Mouse (Mus musculus) CH12.LX (cell line): ENCODE data around the gene Hoxb13. TPM values are rescaled to one million over a fixed set of nuclear protein-coding genes. Genes with fewer than 3 reads are reported as not detected.

ENCODE experiments used
- DNase-seq: peaks from one replicate; pipeline ENCODE4 v3.0.0-alpha.2; 2013; ENCODE audit errors: extremely low read depth
- H3K27ac ChIP-seq: 2 replicates; pipeline ENCODE4 v1.5.1; 2012; ENCODE audit warnings: low read depth, mild to moderate bottlenecking, control low read depth, moderate library complexity; ENCODE audit not compliant: insufficient read depth
- H3K27me3 ChIP-seq: replicated peaks from 2 replicates; pipeline ENCODE3; 2012; ENCODE audit warnings: inconsistent platforms
- H3K36me3 ChIP-seq, 2 experiments: replicated peaks in 1 of 2; 2 replicates each; pipeline versions ENCODE3 to v1.6.1; 2012; ENCODE audit warnings: inconsistent platforms in 1 of 2, low read length in 1 of 2, mild to moderate bottlenecking in 1 of 2, mixed read lengths in 1 of 2, moderate library complexity in 1 of 2; ENCODE audit not compliant: control insufficient read depth in 1 of 2, insufficient read depth in 1 of 2
- H3K4me1 ChIP-seq, 2 experiments: 2 replicates each; pipeline ENCODE4 v1.6.1; 2012; ENCODE audit warnings: inconsistent platforms in 1 of 2, moderate library complexity in 1 of 2; ENCODE audit not compliant: insufficient read depth in 2 of 2, control insufficient read depth in 1 of 2
- H3K4me2 ChIP-seq: 2 replicates; pipeline ENCODE4 v1.6.1; 2012; ENCODE audit warnings: low read depth, mild to moderate bottlenecking, control low read depth; ENCODE audit not compliant: poor library complexity, insufficient read depth, severe bottlenecking
- H3K4me3 ChIP-seq, 3 experiments: fragments of 150-350 bp in 1 of 3; sonication (generic) in 1 of 3; replicated peaks in 1 of 3; 2 replicates each; pipeline versions ENCODE3 to v1.5.1; 2011 to 2012; ENCODE audit warnings: low read depth in 2 of 3, low read length in 2 of 3, mild to moderate bottlenecking in 2 of 3, moderate library complexity in 2 of 3, control low read depth in 1 of 3, improper control_type of control experiment in 1 of 3, inconsistent platforms in 1 of 3, mixed read lengths in 1 of 3; ENCODE audit not compliant: poor library complexity in 1 of 3
- H3K79me2 ChIP-seq: replicated peaks from 2 replicates; pipeline ENCODE4 v1.6.1; 2012; ENCODE audit warnings: mild to moderate bottlenecking, moderate library complexity; ENCODE audit not compliant: control insufficient read depth, poor library complexity, insufficient read depth, severe bottlenecking; ENCODE audit errors: extremely low read depth
- H3K9ac ChIP-seq: 2 replicates; pipeline ENCODE4 v1.6.1; 2012; ENCODE audit warnings: low read depth, mild to moderate bottlenecking, control low read depth, moderate library complexity; ENCODE audit not compliant: insufficient read depth
- H3K9me3 ChIP-seq: replicated peaks from 2 replicates; pipeline ENCODE3; 2012; ENCODE audit warnings: low read length, inconsistent platforms, mixed read lengths
- BHLHE40 ChIP-seq: IDR thresholded peaks from 2 replicates; pipeline ENCODE4 v1.6.1; 2011; ENCODE audit warnings: mild to moderate bottlenecking, low read depth, low read length, improper control_type of control experiment
- CHD1 ChIP-seq: IDR thresholded peaks from 2 replicates; pipeline ENCODE4 v1.6.1; 2012; ENCODE audit warnings: low read depth, low read length, improper control_type of control experiment, inconsistent platforms
- CHD2 ChIP-seq: IDR thresholded peaks from 2 replicates; pipeline ENCODE4 v1.6.1; 2011; ENCODE audit warnings: low read length, improper control_type of control experiment
- CTCF ChIP-seq, 2 experiments: IDR thresholded peaks in 1 of 2; conservative IDR thresholded peaks in 1 of 2; 2 replicates each; pipeline ENCODE4 v1.5.1; 2011 to 2012; ENCODE audit warnings: low read depth in 2 of 2, low read length in 2 of 2, improper control_type of control experiment in 1 of 2, inconsistent platforms in 1 of 2, mild to moderate bottlenecking in 1 of 2, moderate library complexity in 1 of 2
- E2F4 ChIP-seq: IDR thresholded peaks from 2 replicates; pipeline ENCODE4 v1.6.1; 2011; ENCODE audit warnings: low read depth, low read length, improper control_type of control experiment; ENCODE audit not compliant: insufficient replicate concordance
- ELF1 ChIP-seq: IDR thresholded peaks from 2 replicates; pipeline ENCODE4 v1.6.1; 2014; ENCODE audit warnings: low read depth, mild to moderate bottlenecking, inconsistent platforms, low read length, improper control_type of control experiment
- EP300 ChIP-seq: IDR thresholded peaks from 2 replicates; pipeline ENCODE4 v1.6.1; 2011; ENCODE audit warnings: low read length, improper control_type of control experiment
- GABPA ChIP-seq: IDR thresholded peaks from 2 replicates; pipeline ENCODE4 v1.6.1; 2012; ENCODE audit warnings: low read depth, low read length, improper control_type of control experiment, inconsistent platforms; ENCODE audit not compliant: insufficient replicate concordance
- HCFC1 ChIP-seq: IDR thresholded peaks from 2 replicates; pipeline ENCODE4 v1.6.1; 2012; ENCODE audit warnings: low read depth, mild to moderate bottlenecking, inconsistent platforms, low read length, improper control_type of control experiment
- JUN ChIP-seq: IDR thresholded peaks from 2 replicates; pipeline ENCODE4 v1.6.1; 2011; ENCODE audit warnings: low read depth, mild to moderate bottlenecking, low read length, improper control_type of control experiment, moderate library complexity; ENCODE audit not compliant: insufficient read depth
- KAT2A ChIP-seq: IDR thresholded peaks from 2 replicates; pipeline ENCODE4 v1.6.1; 2012; ENCODE audit warnings: low read length, improper control_type of control experiment, inconsistent platforms; ENCODE audit not compliant: insufficient replicate concordance
- MAFK ChIP-seq: IDR thresholded peaks from 2 replicates; pipeline ENCODE4 v1.6.1; 2011; ENCODE audit warnings: low read length, improper control_type of control experiment; ENCODE audit not compliant: insufficient replicate concordance
- MAX ChIP-seq: IDR thresholded peaks from 2 replicates; pipeline ENCODE4 v1.6.1; 2011; ENCODE audit warnings: low read length, improper control_type of control experiment
- MXI1 ChIP-seq: IDR thresholded peaks from 2 replicates; pipeline ENCODE4 v1.6.1; 2011; ENCODE audit warnings: mild to moderate bottlenecking, low read depth, low read length, improper control_type of control experiment
- MYC ChIP-seq: IDR thresholded peaks from 2 replicates; pipeline ENCODE4 v1.6.1; 2011; ENCODE audit warnings: low read depth, mild to moderate bottlenecking, improper control_type of control experiment, low read length
- PAX5 ChIP-seq: IDR thresholded peaks from 2 replicates; pipeline ENCODE4 v1.6.1; 2012; ENCODE audit warnings: low read length, inconsistent platforms, mixed read lengths
- POLR2A ChIP-seq: IDR thresholded peaks from 2 replicates; pipeline ENCODE4 v1.6.1; 2011; ENCODE audit warnings: low read depth, mild to moderate bottlenecking, improper control_type of control experiment, low read length
- POLR2AphosphoS2 ChIP-seq: IDR thresholded peaks from 2 replicates; pipeline ENCODE4 v1.6.1; 2011; ENCODE audit warnings: low read depth, low read length, improper control_type of control experiment
- RAD21 ChIP-seq: IDR thresholded peaks from 2 replicates; pipeline ENCODE4 v1.6.1; 2011; ENCODE audit warnings: low read depth, mild to moderate bottlenecking, low read length, improper control_type of control experiment, moderate library complexity
- RCOR1 ChIP-seq: conservative IDR thresholded peaks from 2 replicates; pipeline ENCODE4 v1.6.1; 2012; ENCODE audit warnings: low read depth, mild to moderate bottlenecking, inconsistent platforms, low read length, improper control_type of control experiment
- TBP ChIP-seq: conservative IDR thresholded peaks from 2 replicates; pipeline ENCODE4 v1.6.1; 2011; ENCODE audit warnings: low read depth, low read length, improper control_type of control experiment
- TCF12 ChIP-seq: IDR thresholded peaks from 2 replicates; pipeline ENCODE4 v1.6.1; 2014; ENCODE audit warnings: low read depth, mild to moderate bottlenecking, inconsistent platforms, low read length, improper control_type of control experiment
- USF2 ChIP-seq: conservative IDR thresholded peaks from 2 replicates; pipeline ENCODE4 v1.6.1; 2011; ENCODE audit warnings: low read depth, low read length, improper control_type of control experiment
- ZC3H11A ChIP-seq: IDR thresholded peaks from 2 replicates; pipeline ENCODE4 v1.6.1; 2012; ENCODE audit warnings: low read depth, mild to moderate bottlenecking, inconsistent platforms, low read length, improper control_type of control experiment
- ZKSCAN1 ChIP-seq: IDR thresholded peaks from 2 replicates; pipeline ENCODE4 v1.6.1; 2012; ENCODE audit warnings: low read depth, inconsistent platforms, low read length, improper control_type of control experiment, borderline replicate concordance
- ZMIZ1 ChIP-seq: IDR thresholded peaks from 2 replicates; pipeline ENCODE4 v1.6.1; 2012; ENCODE audit warnings: low read depth, mild to moderate bottlenecking, inconsistent platforms, low read length, improper control_type of control experiment
- dilution Hi-C: fragments of 300-500 bp; cut with MboI; formaldehyde crosslinking; loops from 2 replicates; pipeline ENCODE4 v1.14.3; 2020; ENCODE audit warnings: low sequenced_read_pairs; ENCODE audit not compliant: extremely low pct_unique_long_range_greater_than_20kb, extremely low pct_ligation_motif_present
- in situ Hi-C: fragments of 300-500 bp; cut with MboI; formaldehyde crosslinking; loops from 3 replicates; pipeline ENCODE4 v1.14.3; 2019; ENCODE audit warnings: low sequenced_read_pairs, low pct_ligation_motif_present, low pct_unique_long_range_greater_than_20kb, mixed read lengths
- polyA plus RNA-seq: library from polyadenylated mRNA; unstranded; fragments of >175 nt; gene quantifications from 2 replicates; pipeline ENCODE4 v1.2.1, GENCODE M21; 2012; ENCODE audit warnings: low read depth; ENCODE audit not compliant: insufficient read length
- total RNA-seq, 2 experiments: library from RNA; depleted of rRNA; stranded (reverse); fragments of 300-350 nt in 1 of 2; fragments of >200 nt in 1 of 2; gene quantifications; 2 replicates each; pipeline ENCODE4 v1.2.3; 2012 to 2014

The Hoxb13 gene
- total and polyA plus RNA-seq, 3 experiments = 0.08 TPM; not detected in 2

- TF ChIP-seq TBP (no peak), EP300 (no peak), JUN (no peak), CTCF (conservative IDR thresholded peaks at IDR 0.05 in 1 of 2, IDR thresholded peaks at IDR 0.05 in 1 of 2; ENCODE audit: low read depth in 2 of 2, low read length in 2 of 2) (no peak), MXI1 (no peak), PAX5 (no peak), CHD1 (no peak), ZC3H11A (no peak), BHLHE40 (no peak), POLR2AphosphoS2 (no peak), ZKSCAN1 (no peak), HCFC1 (no peak), MYC (no peak), RAD21 (no peak), POLR2A (no peak), USF2 (no peak), RCOR1 (no peak)
- Histone ChIP-seq H3K9me3 (no peaks in the 10 kb centered on the region), H3K27ac (no peak overlapping the region), H3K9ac (no peak overlapping the region), H3K4me3 (no peak overlapping the region), H3K36me3 (peaks cover 0 to 24% of the 10 kb centered on the region in 2 experiments), H3K4me2 (no peak overlapping the region), H3K4me1 (peaks cover 0 to 56% of the 10 kb centered on the region in 2 experiments; a peak in 2 of 4 replicates), H3K27me3 (no peaks in the 10 kb centered on the region), H3K79me2 (no peaks in the 10 kb centered on the region)
- DNase-seq = no peak
- dilution Hi-C loops = no loop called here
- in situ Hi-C loops = loop anchor here (5.0 kb wide), 1 partner anchor 48 kb away; no protein-coding TSS in a partner anchor
Observed at GRCm38 (mm10) chr11:96194961-96195640, 985 bp downstream of the Hoxb13 start.

GRCm38 (mm10) chr11:96195769-96196280 is 1.7 kb downstream of the Hoxb13 start:
- no peaks in the 10 kb centered on the region for H3K79me2 ChIP-seq
- TF ChIP-seq E2F4 (no peak), HCFC1 (no peak), CTCF (conservative IDR thresholded peaks at IDR 0.05 in 1 of 2, IDR thresholded peaks at IDR 0.05 in 1 of 2; ENCODE audit: low read depth in 2 of 2, low read length in 2 of 2) (no peak), ELF1 (no peak), RCOR1 (no peak), MXI1 (no peak), KAT2A (no peak), MYC (no peak), GABPA (no peak), MAFK (no peak), ZKSCAN1 (no peak), ZMIZ1 (no peak), TCF12 (no peak), PAX5 (no peak), CHD2 (no peak), MAX (no peak)
- no peaks in the 10 kb centered on the region for H3K27me3 ChIP-seq
- peaks cover 0 to 56% of the 10 kb centered on the region in 2 experiments; a peak in 2 of 4 replicates for H3K4me1 ChIP-seq
- no peak overlapping the region for H3K4me3 ChIP-seq
- in situ Hi-C loops (loop anchor here (5.0 kb wide), 1 partner anchor 49 kb away; no protein-coding TSS in a partner anchor), dilution Hi-C loops (no loop called here)
- no peaks in the 10 kb centered on the region for H3K9me3 ChIP-seq
- H3K4me2 ChIP-seq = no peak overlapping the region
- no peak overlapping the region for H3K9ac ChIP-seq
- no peak for DNase-seq
- H3K36me3 ChIP-seq = peaks cover 0 to 24% of the 10 kb centered on the region in 2 experiments
- no peak overlapping the region for H3K27ac ChIP-seq
